Mouse (Mus musculus): ENCODE data around the gene H2al1b.
"Not testable (repeated sequence)": the region's sequence is repeated elsewhere in the genome, so short reads cannot be mapped to it uniquely, and the experiment has no call there.

DNA sequence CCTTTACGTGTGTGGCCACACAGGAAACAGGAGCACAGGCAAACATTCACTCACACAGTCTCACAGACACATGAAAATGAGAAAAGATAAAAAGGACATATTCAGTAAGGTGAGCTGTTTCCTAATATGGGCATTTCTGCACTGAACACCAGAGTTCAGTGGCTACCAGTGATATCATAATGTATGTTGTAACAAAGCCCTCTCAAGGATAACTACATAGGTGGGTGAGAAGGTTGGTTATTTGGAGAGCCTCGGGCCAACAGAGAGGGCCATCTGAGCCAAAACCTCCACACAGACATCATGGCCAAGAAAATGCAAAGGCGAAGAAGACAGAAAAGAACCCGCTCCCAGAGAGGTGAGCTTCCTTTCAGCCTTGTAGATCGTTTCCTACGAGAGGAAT lies 6.3 kb downstream of the H2al1b start, which contains the start of gene H2al1d:
- not testable (repeated sequence) for TF ChIP-seq CTCF (IDR thresholded peaks at IDR 0.05; ENCODE audit: control insufficient read depth, insufficient read depth, insufficient replicate concordance, low read depth, low read length); POLR2A (IDR thresholded peaks at IDR 0.05; ENCODE audit: control insufficient read depth, low read depth, low read length)
